Mouse (Mus musculus): ENCODE data around the gene Ugt1a6b.

Gene Ugt1a6b

GRCm38 (mm10) chr1:88259643-88260024, 156.6 kb downstream of the Ugt1a6b start:
- DNase-seq (ENCODE audit: low read depth in 2 of 2, low spot score in 2 of 2): no peak

- DNase-seq (ENCODE audit: low read depth in 2 of 2, low spot score in 2 of 2): no peak
These were observed 157.1 kb downstream of the Ugt1a6b start for GRCm38 (mm10) chr1:88260114-88260513.

GRCm38 (mm10) chr1:88260604-88261377, 157.7 kb downstream of the Ugt1a6b start:
- no peak for DNase-seq (ENCODE audit: low read depth in 2 of 2, low spot score in 2 of 2)

- no peak for DNase-seq (ENCODE audit: low read depth in 2 of 2, low spot score in 2 of 2)
These were observed 158.7 kb downstream of the Ugt1a6b start for GRCm38 (mm10) chr1:88261706-88262105.

- no peak for DNase-seq (ENCODE audit: low read depth in 2 of 2, low spot score in 2 of 2)
These were observed 159.2 kb downstream of the Ugt1a6b start for GRCm38 (mm10) chr1:88262255-88262654.

GRCm38 (mm10) chr1:88262961-88263360, 159.9 kb downstream of the Ugt1a6b start:
- DNase-seq (ENCODE audit: low read depth in 2 of 2, low spot score in 2 of 2): no peak

- DNase-seq (ENCODE audit: low read depth in 2 of 2, low spot score in 2 of 2): no peak
These were observed 160.7 kb downstream of the Ugt1a6b start for GRCm38 (mm10) chr1:88263778-88264177.

- no peak for DNase-seq (ENCODE audit: low read depth in 2 of 2, low spot score in 2 of 2)
These were observed 161.3 kb downstream of the Ugt1a6b start for GRCm38 (mm10) chr1:88264237-88264868.

GRCm38 (mm10) chr1:88264869-88265240, 161.8 kb downstream of the Ugt1a6b start:
- DNase-seq (ENCODE audit: low read depth in 2 of 2, low spot score in 2 of 2): no peak

- no peak for DNase-seq (ENCODE audit: low read depth in 2 of 2, low spot score in 2 of 2)
These were observed 163.1 kb downstream of the Ugt1a6b start for GRCm38 (mm10) chr1:88266123-88266522.

- DNase-seq (ENCODE audit: low read depth in 2 of 2, low spot score in 2 of 2): no peak
These were observed 164.4 kb downstream of the Ugt1a6b start for GRCm38 (mm10) chr1:88267489-88267888.

GRCm38 (mm10) chr1:88268070-88268469, 165.0 kb downstream of the Ugt1a6b start:
- DNase-seq (ENCODE audit: low read depth in 2 of 2, low spot score in 2 of 2): no peak

Measured in CD8-positive naive resting alpha-beta T cell, adult 2 months (primary cell).